Mouse (Mus musculus) G1E (cell line): ENCODE results near the gene Mobp.

Source experiments
- CTCF ChIP-seq: IDR thresholded peaks from 2 replicates; pipeline ENCODE4 v1.5.1; 2012; ENCODE audit warnings: low read depth, low read length, inconsistent platforms, mixed read lengths
- GATA2 ChIP-seq: IDR thresholded peaks from 2 replicates; pipeline ENCODE4 v1.6.1; 2012; ENCODE audit warnings: low read depth, low read length, inconsistent platforms, borderline replicate concordance
- TAL1 ChIP-seq: conservative IDR thresholded peaks from 2 replicates; pipeline ENCODE4 v1.6.1; 2012; ENCODE audit warnings: low read depth, low read length, inconsistent platforms, mixed read lengths

- no peak for TF ChIP-seq CTCF
- no peak for TF ChIP-seq TAL1
- TF ChIP-seq GATA2: no peak
Observed at GRCm38 (mm10) chr9:120133755-120134475, 15.6 kb upstream of the Mobp start.
